Mouse (Mus musculus): ENCODE measurements at regions not wholly inside any gene's neighbourhood (a gene's known extent, or its start where the extent isn't known, plus 50 kb on each side); places are given as distances from the start of the nearest gene placed in this dataset.

- DNase-seq: no peak
Measured at GRCm38 (mm10) chr12:112299089-112299488, 153.1 kb downstream of the Kif26a start.

DNA sequence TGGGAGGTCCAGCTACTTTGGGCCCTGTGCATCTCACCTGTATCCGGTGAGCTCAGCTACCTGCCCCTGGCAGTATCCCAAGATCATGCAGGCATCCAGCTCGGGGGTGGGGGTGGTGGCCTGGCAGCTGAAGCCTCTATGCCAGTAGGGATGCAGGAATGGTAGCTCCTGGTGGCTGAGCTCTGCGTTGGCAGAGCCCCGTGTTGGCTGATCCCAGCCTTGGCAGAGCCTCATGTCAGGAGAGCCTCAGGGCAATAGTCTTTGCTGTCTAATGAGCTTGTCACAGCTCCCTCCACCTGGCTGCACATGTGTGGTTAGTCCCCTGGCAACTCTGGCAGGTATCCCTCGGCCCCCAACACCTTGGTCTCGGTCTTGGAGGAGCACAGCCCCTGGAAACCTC is 153.6 kb downstream of the Kif26a start:
- DNase-seq: no peak

- peak; percentile 53 for DNase-seq
Measured at GRCm38 (mm10) chr12:112300125-112300524, 154.1 kb downstream of the Kif26a start.

GRCm38 (mm10) chr12:112301411-112301891 is 155.4 kb downstream of the Kif26a start:
- DNase-seq: no peak

DNA sequence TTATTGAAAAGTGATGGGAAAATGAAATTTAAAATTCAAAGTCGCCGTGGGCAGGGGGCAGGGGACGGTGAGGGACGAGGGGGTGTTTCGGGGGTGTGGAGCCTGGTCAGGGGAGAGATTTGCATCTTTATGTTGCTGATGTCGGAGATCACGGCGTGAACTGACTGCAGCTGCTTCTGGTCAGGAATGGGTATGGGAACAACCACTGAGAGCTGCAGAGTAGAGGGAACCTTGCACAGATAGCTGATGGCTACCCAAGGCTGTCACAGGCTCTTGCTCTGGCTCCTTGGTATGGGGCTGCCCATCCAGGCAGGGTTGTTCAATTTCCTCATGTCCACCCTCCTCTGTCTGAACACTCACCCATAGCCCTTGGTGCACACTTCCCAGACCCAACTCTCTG is 155.9 kb downstream of the Kif26a start:
- DNase-seq: no peak

DNA sequence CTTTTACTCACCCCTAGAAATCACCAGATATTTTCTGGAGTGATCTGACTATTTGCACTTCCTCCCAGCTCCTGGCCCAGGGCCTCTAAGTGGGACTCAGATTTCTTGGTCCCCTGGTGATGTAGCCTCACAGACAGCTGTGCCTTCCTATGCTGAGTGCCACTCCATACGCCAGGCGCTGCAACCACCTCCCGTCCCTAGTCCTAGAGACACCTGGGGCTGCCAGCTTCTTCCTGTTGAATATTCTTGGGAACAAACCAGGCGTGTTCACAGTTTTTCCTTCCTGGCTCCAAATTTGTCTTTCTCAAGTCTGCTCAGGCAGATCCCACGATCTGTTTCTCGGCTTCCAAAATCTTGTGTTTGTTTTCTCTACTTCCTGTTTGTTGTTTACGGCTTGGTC is 160.2 kb downstream of the Kif26a start:
- DNase-seq: no peak

- no peak for DNase-seq
Measured at GRCm38 (mm10) chr12:112308016-112308415, 162.0 kb downstream of the Kif26a start.

DNA sequence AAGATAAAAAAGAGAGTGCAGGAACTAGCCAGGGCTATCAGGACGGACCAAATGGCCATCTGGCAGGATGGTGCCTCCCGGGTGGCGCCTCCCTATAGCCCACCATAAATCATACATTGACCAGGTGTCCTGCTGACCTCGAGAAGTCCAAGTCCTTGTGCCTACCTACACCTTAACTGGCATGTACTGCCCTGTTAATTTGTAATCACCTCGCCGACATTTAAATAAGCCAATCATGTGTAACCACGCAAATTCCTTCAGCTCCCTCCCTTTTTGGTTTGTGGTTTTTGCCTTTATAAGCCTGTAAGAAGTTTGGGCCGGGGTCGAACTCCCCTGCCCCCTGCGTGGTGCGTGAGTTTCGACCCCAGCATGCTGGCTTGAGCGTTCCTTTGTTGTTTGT is 163.1 kb downstream of the Kif26a start:
- peak; percentile 59 for DNase-seq

DNA sequence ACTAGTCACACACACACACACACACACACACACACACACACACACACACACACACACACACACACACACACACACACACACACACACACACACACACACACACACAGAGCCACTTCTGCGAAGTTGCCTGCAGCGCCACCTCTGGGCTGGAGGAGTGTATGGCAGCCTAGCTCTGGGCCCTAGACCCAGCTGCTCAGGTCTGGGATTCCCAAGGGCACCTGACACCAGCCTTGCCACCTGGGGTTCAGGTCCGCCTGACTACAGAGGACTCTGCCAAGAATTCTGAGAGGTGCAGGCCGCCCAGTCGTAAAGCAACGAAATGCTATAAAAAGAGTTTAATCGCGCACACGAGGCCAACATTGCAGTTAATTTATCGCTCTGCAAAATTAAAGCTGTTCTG is 163.8 kb downstream of the Kif26a start:
- DNase-seq: peak; percentile 67

DNA sequence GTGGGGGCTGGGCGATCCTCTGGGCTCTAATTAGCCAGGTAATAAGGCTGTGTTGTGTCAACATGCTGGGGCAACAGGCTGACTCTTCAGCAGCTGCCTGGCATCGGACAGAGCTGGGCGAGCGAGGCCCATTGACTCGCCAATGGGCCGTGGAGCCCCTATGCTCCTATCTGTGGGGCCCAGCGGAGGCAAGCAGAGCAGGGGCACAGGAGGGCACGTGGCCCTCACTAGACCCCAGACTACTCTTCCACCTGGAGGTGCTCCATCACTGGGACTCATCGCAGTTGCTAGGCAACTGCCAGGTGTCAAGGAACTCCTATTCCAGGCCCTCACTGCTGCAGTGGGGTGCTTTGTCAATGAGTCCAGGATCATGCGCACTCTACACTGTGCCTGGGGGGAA is 164.7 kb downstream of the Kif26a start:
- no peak for DNase-seq

DNA sequence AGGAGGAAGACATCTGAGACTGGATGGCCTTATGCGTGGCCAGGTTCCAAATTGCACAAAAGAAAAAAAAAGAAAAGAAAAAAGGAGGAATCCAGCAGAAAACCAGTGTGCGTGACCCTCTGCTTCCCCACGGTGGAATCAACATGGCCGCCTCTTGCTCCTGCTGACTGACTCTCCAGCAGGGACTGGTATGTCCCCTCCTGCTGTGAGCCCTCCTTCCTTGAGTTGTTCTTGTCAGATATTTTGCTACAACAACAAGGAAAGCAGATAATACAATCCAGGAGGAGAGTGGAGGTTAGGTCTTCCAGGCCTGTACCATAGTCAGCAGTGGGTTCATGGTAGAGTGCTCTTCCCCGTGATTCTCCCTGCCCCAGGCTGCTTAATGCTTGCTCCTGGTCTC is 168.8 kb downstream of the Kif26a start:
- DNase-seq: no peak

DNA sequence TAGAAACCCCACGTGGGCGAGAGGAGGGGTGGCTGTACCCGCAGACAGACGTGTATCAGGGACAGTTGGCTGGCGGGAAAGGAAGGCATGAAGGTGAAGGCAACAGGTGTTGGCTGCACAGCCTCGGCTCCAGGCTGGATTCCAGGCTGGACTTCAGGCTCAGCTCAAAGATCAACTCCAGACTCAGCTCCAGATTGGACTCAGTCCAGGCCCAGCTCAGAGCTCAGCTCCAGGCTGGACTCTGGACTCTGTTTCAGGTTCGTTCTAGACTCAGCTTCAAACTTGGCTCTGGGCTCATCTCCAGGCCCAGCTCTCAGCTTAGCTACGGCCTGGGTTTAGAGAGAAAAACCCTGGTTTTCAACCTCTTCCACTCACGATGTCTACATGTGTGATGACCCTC is 171.2 kb downstream of the Kif26a start:
- DNase-seq: peak; percentile 88

DNA sequence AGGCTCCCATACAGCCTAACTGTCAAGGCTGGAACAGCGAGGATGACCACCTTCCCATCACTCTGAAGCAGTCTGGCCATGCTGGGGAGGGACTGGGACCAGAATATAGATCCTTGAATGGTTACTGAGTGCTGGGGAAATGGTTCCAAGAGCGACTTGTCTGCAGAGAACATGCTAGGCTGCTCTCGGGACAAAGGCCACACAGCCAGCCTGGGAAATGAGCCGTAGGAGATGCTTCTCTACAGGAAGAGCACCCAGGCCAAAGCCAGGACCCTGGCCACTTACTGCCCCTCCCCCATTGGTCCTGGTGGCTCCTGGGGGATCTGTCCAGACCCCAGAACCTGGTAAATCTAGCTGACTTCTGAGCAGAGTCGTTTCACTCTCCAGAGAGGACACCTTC is 170.8 kb upstream of the A530016L24Rik start:
- no peak for DNase-seq

GRCm38 (mm10) chr12:112322196-112322595 is 167.1 kb upstream of the A530016L24Rik start:
- DNase-seq: no peak

DNA sequence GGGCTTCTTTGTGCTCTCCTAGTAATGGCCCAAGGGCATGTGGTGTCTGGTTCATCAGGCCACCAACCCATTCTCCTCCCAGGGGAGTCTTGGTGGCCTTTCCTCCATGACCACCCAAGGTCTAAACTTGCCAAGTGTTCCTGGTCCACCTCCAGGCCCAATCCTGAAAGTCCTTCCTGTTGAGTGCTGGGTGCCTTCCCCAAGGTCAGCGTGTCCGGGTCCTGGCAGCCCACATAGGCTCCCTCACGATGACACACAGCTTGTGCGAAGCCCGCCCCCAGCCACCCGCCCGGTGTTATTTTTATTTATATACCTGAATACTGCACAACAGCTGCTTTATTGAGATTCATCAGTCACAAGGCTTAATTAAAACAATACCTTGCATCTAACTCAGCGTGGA is 161.8 kb upstream of the A530016L24Rik start:
- DNase-seq: no peak

DNA sequence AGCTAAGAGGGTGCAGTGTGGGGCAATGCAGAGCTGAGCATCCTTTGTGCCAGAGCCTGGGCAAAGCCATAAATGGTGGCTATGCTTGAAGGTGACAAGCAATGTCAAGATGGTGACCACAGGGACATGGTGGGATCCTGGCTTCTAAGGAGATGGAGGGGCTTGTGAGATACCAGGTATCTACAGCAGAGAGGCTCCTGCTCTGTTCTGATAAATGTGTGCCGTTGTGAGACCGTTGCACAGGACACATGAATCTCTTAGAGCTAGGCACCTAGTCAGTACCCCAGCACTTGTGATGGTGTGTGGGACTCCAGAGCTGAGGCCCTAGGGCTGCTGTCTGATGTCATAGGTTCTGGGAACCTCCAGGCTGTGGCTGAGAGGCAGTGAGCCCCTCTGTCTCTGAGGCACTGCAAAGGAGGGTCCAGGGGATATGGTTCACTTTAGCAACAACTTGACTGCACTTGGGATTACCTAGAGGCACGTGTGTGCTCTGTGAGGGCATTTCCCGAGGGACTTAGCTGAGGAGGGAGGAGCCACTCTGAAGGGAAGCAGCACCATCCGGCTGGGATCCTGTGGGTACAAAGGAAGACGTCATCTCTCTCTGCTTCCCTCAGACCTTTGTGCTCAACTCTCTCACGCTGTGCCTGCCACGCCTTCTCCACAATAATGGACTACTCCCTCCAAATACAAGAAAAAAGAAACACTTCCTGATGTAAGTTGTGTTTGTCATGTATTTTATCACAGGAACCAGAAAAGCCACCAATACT is 160.3 kb upstream of the A530016L24Rik start:
- DNase-seq: no peak

- DNase-seq: no peak
Measured at GRCm38 (mm10) chr12:112329701-112330301, 159.4 kb upstream of the A530016L24Rik start.

DNA sequence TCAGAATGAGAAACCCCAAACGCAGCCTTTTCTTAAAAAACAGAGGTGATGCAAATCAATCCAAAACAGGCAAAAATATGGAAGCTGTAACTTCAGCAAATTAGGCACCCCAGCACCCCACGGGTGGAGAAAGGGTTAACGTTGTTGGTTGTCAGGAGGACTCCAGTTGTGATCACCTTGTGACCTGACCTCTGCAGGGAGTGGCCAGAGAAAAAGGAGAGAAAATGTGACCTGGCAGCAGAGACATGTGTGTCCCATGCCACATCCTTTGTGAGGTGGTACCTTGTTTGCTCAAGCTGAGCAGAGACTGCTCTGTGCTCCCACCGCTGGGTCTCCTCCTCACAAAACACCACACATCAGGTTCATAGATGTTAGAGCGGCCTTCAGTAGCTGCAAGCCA is 158.7 kb upstream of the A530016L24Rik start:
- no peak for DNase-seq

- DNase-seq: no peak
Measured at GRCm38 (mm10) chr12:112331061-112331460, 158.2 kb upstream of the A530016L24Rik start.

DNA sequence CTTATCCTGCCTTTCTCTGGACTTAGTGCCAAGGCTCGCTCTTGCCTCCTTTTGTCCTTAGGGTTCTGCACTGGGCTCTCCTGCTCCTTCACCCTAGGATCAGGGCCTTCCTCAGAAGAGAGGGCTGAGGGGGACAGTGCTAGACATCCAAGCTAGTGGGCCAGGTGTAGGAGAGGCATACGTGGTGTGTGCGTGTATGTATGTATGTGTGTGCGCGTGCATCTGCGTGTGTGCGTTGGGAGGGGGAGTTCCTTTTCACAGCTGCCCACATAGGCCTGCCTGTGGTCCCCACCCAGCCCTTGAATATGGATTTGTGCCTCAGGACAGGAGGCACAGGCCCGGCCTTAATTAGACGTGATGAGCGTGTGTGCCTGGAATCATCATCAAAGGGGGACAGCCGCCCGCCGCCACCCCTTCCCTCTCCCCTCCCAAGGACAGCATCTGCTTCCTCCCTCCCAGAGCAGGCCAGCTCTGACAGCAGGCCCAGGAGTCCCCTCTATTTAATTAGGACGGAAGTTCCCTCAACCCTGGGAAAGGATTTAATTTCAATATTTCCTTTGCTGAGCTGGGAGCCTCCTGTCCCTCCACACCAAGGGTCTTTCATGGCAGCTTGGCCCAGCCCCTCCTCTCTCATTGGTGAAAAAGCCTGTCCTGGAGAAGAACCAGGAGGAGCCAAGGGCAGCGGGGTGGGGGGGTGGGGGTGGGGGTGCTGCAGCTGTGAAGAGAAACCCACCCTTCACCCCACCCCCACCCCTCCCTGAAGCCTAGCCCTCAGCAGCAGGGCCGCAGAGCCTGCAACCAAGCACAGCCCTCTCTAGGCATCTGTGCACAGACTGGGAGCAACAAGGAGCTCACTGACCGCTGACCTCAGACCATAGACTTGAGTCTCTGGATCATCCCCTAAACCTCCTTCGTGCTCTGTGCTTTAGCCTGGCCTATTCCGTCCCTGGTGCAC is 155.8 kb upstream of the A530016L24Rik start:
- DNase-seq: no peak

- peak; percentile 61 for DNase-seq
Measured at GRCm38 (mm10) chr12:112334106-112334855, 155.0 kb upstream of the A530016L24Rik start.

GRCm38 (mm10) chr12:112335641-112336040 is 153.6 kb upstream of the A530016L24Rik start:
- DNase-seq: no peak
